Mouse (Mus musculus): ENCODE results near the gene Tubgcp4.

DNA sequence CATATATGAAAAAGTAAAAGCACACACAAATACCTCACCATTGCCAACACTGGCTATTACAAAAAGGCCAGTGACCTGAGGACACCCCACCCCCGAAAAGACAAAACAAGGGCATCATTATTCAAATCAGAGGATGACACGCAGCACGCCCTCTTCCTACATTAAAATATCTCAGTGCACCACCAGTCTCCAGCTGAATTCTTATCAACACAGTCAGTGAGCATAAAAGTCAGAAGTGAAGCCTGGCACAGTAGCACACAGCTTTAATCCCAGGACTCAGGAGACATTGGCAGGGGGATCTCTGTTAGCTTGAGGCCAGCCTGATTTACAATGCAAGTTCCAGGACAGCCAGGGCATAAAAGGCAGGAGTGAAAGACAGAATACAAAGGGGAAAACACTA is 36.1 kb downstream of the Tubgcp4 start:
- TF ChIP-seq GATA1 (IDR thresholded peaks at IDR 0.05; ENCODE audit: borderline replicate concordance, low read length) (no peak), FLI1 (IDR thresholded peaks at IDR 0.05; ENCODE audit: low read length) (no peak)

Measured in megakaryocyte, embryonic 14.5 days (primary cell).